Mouse (Mus musculus) C2C12 (cell line): Measurements from ENCODE around the gene Prtn3. TPM values are rescaled to one million over a fixed set of nuclear protein-coding genes. Genes with fewer than 3 reads are reported as not detected.

Source experiments
- H3K27me3 ChIP-seq: one replicate; pipeline ENCODE4 v1.6.1; 2011; ENCODE audit not compliant: control insufficient read depth, insufficient read depth, insufficient read length
- H3K36me3 ChIP-seq: one replicate; pipeline ENCODE4 v1.6.1; 2011; ENCODE audit not compliant: control insufficient read depth, insufficient read depth
- H3K4me3 ChIP-seq: one replicate; pipeline ENCODE4 v1.5.1; 2011; ENCODE audit warnings: mild to moderate bottlenecking, control low read depth; ENCODE audit not compliant: poor library complexity, insufficient read depth, severe bottlenecking
- H3K79me2 ChIP-seq: one replicate; pipeline ENCODE4 v1.6.1; 2011; ENCODE audit not compliant: control insufficient read depth, insufficient read depth
- H3K79me3 ChIP-seq: one replicate; pipeline ENCODE4 v1.6.1; 2011; ENCODE audit warnings: low read depth, control low read depth
- H3ac ChIP-seq: one replicate; pipeline ENCODE3; 2011; ENCODE audit warnings: low read depth; ENCODE audit not compliant: control insufficient read depth, insufficient read length
- CEBPB ChIP-seq: IDR thresholded peaks from one replicate; pipeline ENCODE4 v1.6.1; 2011; ENCODE audit warnings: low read depth, mild to moderate bottlenecking, control low read depth, moderate library complexity
- CTCF ChIP-seq: IDR thresholded peaks from one replicate; pipeline ENCODE4 v1.5.1; 2011; ENCODE audit not compliant: control insufficient read depth, insufficient read depth, insufficient read length
- FOSL1 ChIP-seq: IDR thresholded peaks from one replicate; pipeline ENCODE4 v1.8.0; 2011; ENCODE audit warnings: mild to moderate bottlenecking, low read length; ENCODE audit not compliant: poor library complexity, insufficient read depth, severe bottlenecking
- MAX ChIP-seq: IDR thresholded peaks from one replicate; pipeline ENCODE4 v1.6.1; 2011; ENCODE audit warnings: mild to moderate bottlenecking, control low read depth
- MYOD1 ChIP-seq: IDR thresholded peaks from one replicate; pipeline ENCODE4 v1.6.1; 2011; ENCODE audit warnings: low read depth; ENCODE audit not compliant: control insufficient read depth, insufficient read length
- MYOG ChIP-seq: IDR thresholded peaks from one replicate; pipeline ENCODE4 v1.6.1; 2011; ENCODE audit not compliant: control insufficient read depth, insufficient read length; ENCODE audit errors: extremely low read depth
- USF1 ChIP-seq: IDR thresholded peaks from one replicate; pipeline ENCODE4 v1.6.1; 2011; ENCODE audit warnings: low read depth, mild to moderate bottlenecking, control low read depth, moderate library complexity
- polyA plus RNA-seq: library from polyadenylated mRNA; unstranded; fragments of >200 nt; fragmentation: generic; extraction: Trizol; gene quantifications from one replicate; pipeline ENCODE4 v1.2.1, GENCODE M21; 2012; ENCODE audit warnings: missing spikeins

The Prtn3 gene
- polyA plus RNA-seq, 1 experiment, result not detected

DNA sequence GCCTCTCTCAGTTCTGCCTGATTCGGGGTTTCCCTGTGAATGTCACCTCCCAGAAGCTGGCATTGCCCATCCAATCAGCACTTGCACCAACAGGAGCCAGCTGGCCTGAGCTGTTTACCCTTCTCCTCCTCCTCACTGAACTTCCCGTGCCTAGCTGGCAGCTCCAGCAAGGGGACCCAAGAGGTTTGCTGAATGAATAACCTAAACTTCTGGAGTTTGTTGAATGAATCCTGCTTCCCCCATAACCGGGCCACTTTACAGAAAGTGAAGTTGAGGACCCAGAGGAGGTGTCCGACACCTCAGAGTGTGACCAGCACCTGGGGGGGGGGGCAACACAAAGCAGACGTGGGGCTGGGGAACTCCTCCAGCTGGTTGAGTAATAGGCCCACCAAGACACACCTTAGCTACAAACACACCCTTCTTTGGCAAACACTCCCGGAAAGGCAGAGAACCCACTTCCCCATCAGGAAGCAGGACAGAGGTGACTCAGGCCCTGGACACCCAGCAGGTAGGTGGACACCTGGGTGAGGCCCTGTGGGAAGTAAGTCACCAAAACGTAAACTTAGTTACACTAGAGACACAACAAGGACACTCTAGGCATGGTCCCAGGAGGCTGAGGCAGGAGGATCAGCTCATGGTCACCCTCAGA, 40.8 kb downstream of the Prtn3 start:
- Histone ChIP-seq H3K27me3 (peaks cover 16% of the 10 kb centered on the region), H3K36me3 (peaks cover 10% of the 10 kb centered on the region), H3K79me2 (peaks cover 24% of the 10 kb centered on the region), H3K79me3 (peaks cover 2% of the 10 kb centered on the region), H3ac (no peak overlapping the region), H3K4me3 (no peak overlapping the region)
- TF ChIP-seq CTCF, result no peak
- no peak for TF ChIP-seq CEBPB
- TF ChIP-seq MYOG, result no peak
- TF ChIP-seq MAX, result no peak
- TF ChIP-seq USF1, result no peak
- TF ChIP-seq MYOD1, result no peak
- TF ChIP-seq FOSL1, result no peak

DNA sequence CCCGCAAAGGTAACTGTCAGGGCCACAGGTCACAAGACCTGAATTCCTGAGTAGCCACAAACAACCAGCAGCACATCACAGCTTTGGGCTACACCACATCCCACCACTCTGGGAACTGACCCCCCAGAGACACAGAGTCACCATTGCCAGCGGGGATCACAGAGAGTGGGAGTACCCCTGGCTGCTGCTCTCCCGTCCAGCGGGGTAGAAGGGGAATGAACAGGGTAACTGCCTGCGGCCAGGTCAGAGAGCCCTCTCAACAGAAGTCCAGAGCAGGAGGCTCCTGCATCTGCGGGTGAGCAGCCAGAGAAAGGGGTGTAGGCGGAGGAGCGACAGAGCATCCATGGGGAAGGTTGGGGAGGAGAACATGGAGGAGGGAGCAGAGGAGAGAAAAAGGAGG, 41.8 kb downstream of the Prtn3 start:
- H3K4me3 ChIP-seq, result peak overlapping the region; percentile 64
- H3ac ChIP-seq, result peak overlapping the region; percentile 92
- TF ChIP-seq MYOD1, result no peak
- no peak for TF ChIP-seq USF1
- TF ChIP-seq CEBPB, result no peak
- no peak for TF ChIP-seq CTCF
- no peak for TF ChIP-seq MAX
- TF ChIP-seq MYOG, result no peak
- no peak for TF ChIP-seq FOSL1
- peaks cover 24% of the 10 kb centered on the region for H3K79me2 ChIP-seq
- H3K27me3 ChIP-seq, result peaks cover 26% of the 10 kb centered on the region
- H3K36me3 ChIP-seq, result peaks cover 7% of the 10 kb centered on the region
- peaks cover 2% of the 10 kb centered on the region for H3K79me3 ChIP-seq

DNA sequence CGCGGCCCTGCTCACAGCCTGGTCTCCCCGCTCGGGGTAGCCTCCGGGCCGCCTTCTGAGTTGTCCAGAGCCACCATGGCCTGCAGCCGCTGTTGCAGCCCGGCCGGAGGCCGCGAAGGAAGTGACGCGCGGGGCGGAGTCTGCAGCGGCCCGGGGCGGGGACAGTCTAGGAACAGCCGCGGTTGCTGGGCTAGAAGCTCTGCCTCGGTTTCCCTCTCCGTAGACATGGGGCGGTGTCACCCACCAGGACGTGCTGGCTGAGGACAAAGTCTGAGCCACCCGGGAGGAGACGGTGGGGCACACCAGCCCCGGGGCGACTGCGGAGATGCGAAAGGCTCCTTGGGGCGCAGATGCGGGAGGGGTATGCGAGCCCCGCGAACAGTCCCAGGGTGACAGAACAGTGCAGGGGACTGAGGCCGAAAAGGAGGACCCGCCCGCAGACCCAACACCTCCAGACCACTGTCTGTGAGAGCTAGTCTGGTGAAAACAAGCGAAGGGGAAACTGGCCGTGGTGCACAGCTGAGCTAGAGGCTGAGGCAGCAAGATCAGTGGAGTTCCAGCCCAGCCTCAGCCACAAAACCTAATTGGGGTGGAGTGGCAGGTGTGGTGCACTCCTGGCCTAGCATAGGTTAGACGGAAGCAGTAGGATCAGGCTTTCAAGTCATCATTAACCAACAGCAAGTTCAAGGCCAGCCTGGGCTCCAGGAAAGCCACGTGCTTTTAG, 42.7 kb downstream of the Prtn3 start, which contains the start of gene Kiss1r:
Kiss1r (plus strand) TSS at position 164 of the 724 bp plus-strand sequence.
- peak within 1 kb of the TSS; percentile 64 for H3K4me3 ChIP-seq
- H3K79me2 ChIP-seq, result peaks cover 24% of the 10 kb centered on the region
- H3K27me3 ChIP-seq, result peaks cover 34% of the 10 kb centered on the region
- H3K36me3 ChIP-seq, result no peaks in the 10 kb centered on the region
- TF ChIP-seq MYOD1 (no peak), MYOG (no peak), FOSL1 (no peak), CEBPB (no peak), CTCF (no peak), USF1 (no peak), MAX (no peak)
- peak within 1 kb of the TSS; percentile 92 for H3ac ChIP-seq
- H3K79me3 ChIP-seq, result peaks cover 2% of the 10 kb centered on the region

DNA sequence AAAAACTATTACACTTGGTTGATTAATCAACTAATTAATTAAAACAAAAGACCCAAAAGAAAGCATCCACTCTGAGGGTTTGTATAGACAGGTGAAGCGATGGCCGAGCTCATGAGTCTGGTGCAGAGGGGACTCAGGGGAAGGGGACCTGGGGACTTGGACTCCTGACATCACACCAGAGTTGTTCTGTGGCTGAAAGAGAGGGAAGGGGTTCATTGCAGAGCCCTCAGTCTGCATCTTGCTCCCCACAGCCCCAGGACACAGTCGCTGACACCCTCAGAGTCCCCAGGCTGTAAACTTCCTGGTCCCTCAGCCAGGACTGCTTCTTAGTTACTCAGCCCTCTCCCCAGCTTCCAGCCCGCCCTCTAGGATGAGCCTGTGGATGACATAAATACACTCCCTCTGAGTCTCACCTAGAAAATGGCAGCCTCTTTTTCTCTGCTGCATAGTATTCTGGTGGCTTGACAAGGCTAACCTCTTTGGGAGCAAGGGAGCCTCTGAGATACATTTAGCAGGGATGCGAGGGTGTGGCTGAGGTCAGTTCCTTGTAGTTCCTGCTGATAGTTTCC, 43.3 kb downstream of the Prtn3 start:
- no peak for TF ChIP-seq USF1

DNA sequence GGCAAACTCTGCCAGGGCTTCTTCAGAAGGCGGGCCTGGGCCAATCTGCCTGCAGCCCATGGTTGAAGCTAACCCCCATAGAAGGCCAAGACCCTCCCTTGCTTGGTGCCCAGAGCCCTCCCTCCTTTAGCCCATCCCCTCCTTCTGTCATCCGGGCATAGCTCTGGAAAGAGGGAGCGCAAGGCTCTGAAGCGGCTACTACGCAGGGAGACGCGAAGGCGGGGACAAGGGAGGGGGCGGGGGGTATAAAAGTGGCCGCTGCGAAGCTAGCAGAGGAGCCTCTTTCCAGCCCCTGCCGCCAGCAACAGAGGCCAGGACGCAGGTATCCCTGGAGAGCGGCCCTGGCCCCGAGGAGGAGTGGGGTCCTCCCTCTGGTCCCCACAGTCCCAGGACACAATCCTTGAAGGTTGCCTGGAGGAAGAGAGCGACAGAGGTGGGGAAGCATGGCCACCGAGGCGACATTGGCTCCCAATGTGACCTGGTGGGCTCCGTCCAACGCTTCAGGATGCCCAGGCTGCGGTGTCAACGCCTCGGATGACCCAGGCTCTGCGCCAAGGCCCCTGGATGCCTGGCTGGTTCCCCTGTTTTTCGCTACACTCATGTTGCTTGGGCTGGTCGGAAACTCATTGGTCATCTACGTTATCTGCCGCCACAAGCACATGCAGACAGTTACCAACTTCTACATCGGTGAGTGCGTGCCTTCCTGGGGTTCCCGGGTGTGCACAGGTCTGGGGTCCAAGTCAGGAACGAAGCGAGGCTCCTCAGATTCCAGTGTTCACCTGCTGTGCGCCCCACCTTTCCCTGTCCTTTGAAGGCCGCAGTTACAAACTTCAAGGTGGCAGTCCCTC, 44.2 kb downstream of the Prtn3 start:
- Histone ChIP-seq H3K36me3 (no peaks in the 10 kb centered on the region), H3K27me3 (peaks cover 34% of the 10 kb centered on the region), H3K4me3 (no peak overlapping the region), H3K79me2 (peaks cover 24% of the 10 kb centered on the region), H3ac (no peak overlapping the region), H3K79me3 (peaks cover 2% of the 10 kb centered on the region)
- TF ChIP-seq USF1 (no peak), MYOG (no peak), MAX (no peak), MYOD1 (no peak), CEBPB (no peak), FOSL1 (no peak), CTCF (no peak)

More for the DNA sequence above, 43.3 kb downstream of the Prtn3 start:
- H3K79me2 ChIP-seq, result peaks cover 24% of the 10 kb centered on the region
- H3K4me3 ChIP-seq, result no peak overlapping the region
- no peaks in the 10 kb centered on the region for H3K36me3 ChIP-seq
- no peak overlapping the region for H3ac ChIP-seq
- H3K27me3 ChIP-seq, result peaks cover 34% of the 10 kb centered on the region
- peaks cover 2% of the 10 kb centered on the region for H3K79me3 ChIP-seq
